Mouse (Mus musculus): ENCODE measurements around the gene AF067063. TPM values are rescaled to one million over a fixed set of nuclear protein-coding genes. Genes with fewer than 3 reads are reported as not detected.
"Not testable (repeated sequence)": the region's sequence is repeated elsewhere in the genome, so short reads cannot be mapped to it uniquely, and the experiment has no call there.

Gene AF067063
- not detected for total RNA-seq (2021)

DNA sequence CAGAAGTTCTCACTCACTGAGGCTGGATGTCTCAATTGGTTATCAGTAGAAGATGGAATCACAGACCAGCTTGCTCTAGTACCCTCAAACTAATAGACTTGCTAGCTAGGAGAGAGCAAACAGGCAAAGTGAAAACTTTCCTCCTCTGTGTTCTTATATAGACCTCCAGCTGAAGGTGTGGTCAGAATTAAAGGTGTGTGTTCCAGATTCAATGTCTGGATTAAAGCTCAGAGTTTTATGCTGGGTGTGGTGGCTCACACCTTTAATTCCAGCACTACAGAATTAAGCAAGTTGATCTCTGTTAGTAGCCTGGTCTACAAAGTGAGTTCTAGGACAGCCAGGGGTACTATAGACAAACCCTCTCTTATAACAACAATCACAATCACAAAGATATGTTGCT, at the start of gene AF067063:
TSS of gene AF067063 (minus strand) at position 101 of the 400 bp plus-strand sequence.
- DNase-seq, result not testable (repeated sequence)

GRCm38 (mm10) chr13:119864395-119864999, 34.5 kb upstream of the AF067063 start:
- intact Hi-C loops (cut with DNase I), result not testable (repeated sequence)

More for the DNA sequence above, at the start of gene AF067063:
- intact Hi-C loops (cut with DNase I), result not testable (repeated sequence)

GRCm38 (mm10) chr13:119862399-119862798, 32.4 kb upstream of the AF067063 start:
- DNase-seq; intact Hi-C loops (cut with DNase I): not testable (repeated sequence)

More at GRCm38 (mm10) chr13:119864395-119864999, 34.5 kb upstream of the AF067063 start:
- not testable (repeated sequence) for DNase-seq

DNA sequence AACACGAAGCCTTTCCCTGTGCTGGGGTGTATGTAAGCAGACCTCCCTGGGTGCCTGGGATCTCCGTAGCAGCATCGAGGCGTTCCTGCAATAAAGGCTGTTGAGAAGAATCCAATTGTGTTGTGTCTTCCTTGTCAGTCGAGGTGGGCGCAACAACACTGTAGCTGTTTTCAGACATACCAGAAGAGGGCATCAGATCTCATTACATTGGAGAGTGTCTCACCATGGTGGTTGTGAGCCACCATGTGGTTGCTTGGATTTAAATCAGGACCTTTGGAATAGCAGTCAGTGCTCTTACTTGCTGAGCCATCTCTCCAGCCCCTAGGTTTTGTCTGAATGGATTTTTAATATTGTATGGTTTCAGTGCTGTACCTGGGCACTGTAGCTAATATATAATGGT, 10.0 kb upstream of the AF067063 start:
- DNase-seq; intact Hi-C loops (cut with DNase I): not testable (repeated sequence)

GRCm38 (mm10) chr13:119837719-119838337, 7.8 kb upstream of the AF067063 start:
- intact Hi-C loops (cut with DNase I), result not testable (repeated sequence)
- DNase-seq, result peak; percentile 3 to 23

DNA sequence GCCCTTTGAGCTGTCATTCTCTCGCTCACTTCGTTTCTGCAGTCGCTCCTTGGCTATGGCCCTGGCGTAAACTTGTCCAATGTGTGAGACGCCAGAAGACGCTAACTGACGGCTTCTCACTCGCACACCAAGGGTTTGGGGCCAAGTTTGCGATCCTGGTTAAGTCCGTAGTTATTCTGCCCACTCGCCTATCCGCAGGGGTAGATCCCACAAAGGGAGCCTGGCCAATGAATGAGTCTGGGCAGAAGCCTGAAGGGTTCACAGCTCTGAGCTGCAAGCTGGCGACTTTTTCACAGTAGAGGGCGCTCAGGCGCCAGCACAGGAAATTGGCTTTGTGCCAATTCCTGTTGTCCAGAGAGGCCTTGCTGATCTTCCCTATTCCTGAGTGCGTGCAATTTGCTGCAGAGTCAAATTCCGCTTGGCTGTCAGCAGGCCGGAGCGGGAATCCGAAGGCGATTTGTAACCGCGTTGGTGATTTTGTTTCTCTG, 6.4 kb upstream of the AF067063 start:
- DNase-seq, result peak; percentile 9 to 34
- intact Hi-C loops (cut with DNase I), result not testable (repeated sequence)

DNA sequence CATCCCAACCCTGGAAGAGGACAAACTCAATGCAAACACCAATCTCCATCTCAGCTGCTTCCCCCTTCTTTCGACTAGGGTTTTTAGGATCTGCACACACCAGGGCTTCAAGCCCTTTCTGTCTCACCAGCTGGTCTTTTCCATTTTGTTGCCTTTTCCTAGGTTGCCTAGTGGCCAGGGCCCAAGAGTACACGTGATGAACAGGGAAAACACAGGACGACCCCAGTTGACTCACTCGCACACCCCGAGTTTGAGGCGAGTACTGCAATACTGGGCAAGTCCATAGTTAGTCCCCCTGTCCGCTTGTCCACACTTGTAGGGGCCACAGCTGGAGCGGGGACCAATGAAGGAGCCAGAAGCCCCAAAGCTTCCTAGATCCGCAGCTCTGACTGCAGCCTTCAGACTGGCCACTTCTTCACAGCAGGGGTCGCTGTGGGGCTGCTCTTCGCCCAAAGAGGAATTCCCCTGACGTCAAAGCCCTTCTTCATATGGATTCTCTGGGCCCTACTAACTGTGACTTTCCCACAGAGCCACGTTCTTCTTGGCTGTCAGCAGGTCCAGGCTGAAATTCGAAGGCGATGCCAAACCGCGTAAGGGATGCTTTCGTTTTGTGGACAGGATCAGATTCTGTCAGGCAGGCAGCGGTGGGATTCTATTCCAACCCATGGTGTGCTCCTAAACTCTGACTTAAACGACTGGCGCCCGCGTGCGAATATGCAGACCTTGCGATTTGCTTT, 5.5 kb upstream of the AF067063 start, which contains the start of gene D13Ertd608e:
TSS of gene D13Ertd608e (plus strand) at position 687 of the 737 bp plus-strand sequence.
- DNase-seq, result peak; percentile 22 to 41
- intact Hi-C loops (cut with DNase I), result not testable (repeated sequence)

DNA sequence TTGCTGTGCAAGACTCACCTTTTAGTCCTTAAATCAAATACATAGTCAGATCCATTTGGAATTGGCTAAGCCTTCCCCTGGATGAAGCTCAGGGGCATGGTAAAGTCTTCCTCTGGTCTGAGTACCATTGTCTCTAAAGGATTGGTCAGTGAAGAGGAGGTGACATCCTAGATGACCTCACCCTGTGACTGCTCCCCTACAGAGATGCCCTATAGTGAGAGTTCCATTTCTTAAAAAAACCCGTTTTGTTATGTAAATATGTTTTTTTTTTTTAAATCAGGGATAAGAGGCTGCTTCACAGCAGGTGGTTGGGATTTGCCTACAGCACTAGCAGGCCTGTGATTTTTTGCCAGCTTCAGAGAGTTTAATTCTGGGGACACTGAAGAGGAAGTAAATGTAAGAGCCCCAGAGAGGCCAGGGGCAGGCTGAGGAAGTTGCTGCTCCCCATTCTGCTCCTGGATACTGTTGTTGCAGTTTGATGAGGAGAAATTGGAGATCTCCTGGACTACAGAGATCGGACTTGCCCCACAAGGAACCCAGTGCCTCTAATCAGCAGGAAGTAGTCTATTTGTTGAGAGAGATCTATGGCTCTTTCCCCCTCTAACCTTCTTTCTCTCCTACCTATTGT, 12.3 kb downstream of the AF067063 start:
- intact Hi-C loops (cut with DNase I), result no loop called here
- DNase-seq, result no peak

GRCm38 (mm10) chr13:119816798-119817197, 13.2 kb downstream of the AF067063 start:
- no peak for DNase-seq
- intact Hi-C loops (cut with DNase I), result no loop called here

DNA sequence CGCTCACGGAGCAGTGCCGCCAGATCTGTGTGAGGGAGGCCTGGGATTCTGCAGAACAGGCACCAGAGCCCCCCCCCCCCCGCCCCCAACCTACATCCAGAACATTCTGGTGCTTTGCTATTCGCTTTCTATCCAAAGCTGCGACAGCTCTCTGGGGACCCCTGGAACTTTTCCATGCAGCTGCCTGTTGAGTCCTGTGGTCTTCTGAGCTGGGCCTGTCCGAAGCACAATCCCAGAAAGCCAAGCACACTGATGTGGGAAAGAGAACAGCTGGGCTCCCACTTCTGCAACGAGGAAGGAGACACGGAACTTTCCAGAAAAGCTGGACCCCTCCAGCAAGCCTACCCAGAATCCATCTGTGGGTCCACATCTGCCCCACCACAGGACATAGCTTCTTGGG, 20.0 kb downstream of the AF067063 start:
- DNase-seq, result peak in 1 of 2 experiments; percentile 5
- intact Hi-C loops (cut with DNase I), result no loop called here

- intact Hi-C loops (cut with DNase I), result no loop called here
- no peak for DNase-seq
Observed at GRCm38 (mm10) chr13:119808937-119809336, 21.1 kb downstream of the AF067063 start.

DNA sequence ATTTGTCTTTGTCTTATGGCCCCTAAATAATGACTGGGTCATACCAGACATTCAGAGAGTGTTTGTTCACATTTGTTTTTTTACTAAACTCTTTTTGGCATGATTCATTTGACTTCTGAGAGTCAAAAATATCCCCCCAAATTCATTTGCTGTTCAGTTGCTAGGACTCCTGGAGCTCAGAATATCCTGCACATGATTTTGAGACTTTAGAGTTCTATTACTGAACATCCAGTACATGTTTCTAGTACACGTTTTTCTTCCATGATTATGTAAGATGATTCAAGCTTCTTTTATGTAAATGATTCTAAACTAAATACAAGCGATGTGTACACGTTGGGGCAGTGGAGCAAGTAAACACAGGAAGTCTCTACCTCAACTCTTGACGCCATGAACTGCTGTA, 32.4 kb downstream of the AF067063 start:
- intact Hi-C loops (cut with DNase I), result no loop called here

DNA sequence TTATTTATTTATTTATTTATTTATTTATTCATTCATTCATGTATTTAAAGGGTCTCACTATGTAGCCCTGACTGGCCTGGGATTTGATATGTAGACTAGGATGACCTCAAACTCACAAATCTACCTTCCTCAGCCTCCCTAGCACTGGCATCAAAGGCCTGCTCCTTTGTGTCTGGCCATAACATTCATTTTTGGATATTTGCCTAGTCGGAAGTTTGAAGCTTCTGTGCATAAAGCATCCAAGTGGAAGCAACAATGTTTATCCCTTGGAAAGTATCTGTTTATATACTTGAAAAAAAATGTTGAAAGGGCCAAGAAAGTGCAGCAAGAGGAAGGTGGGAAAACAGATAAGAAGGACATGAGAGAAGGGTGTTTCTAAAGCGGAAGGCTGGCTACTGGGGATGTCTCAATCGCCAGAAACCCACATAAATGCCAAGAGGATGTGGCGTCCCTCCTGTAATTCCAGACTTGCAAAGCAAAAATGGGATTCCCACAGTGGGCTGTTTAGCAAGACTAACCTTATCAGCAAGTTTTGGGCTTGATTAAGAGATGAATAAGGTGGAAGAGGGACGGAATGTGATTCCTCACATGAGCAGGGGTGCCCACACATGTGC, 37.1 kb downstream of the AF067063 start:
- DNase-seq, result no peak
- intact Hi-C loops (cut with DNase I), result loop anchor here (5.0 kb wide), 1 partner anchor 36 kb away; the partner anchor contains the start of gene Nim1k

More for the DNA sequence above, 32.4 kb downstream of the AF067063 start:
- DNase-seq, result no peak

- intact Hi-C loops (cut with DNase I), result loop anchor here (2.0 to 5.0 kb wide), 2 partner anchors 34 to 101 kb away; partner anchors contain the start of genes Hmgcs1 and Nim1k
- DNase-seq, result peak in 1 of 2 experiments; percentile 7
Observed at GRCm38 (mm10) chr13:119791580-119792135, 38.4 kb downstream of the AF067063 start.

- intact Hi-C loops (cut with DNase I), result loop anchor here (1.0 to 5.0 kb wide), 3 partner anchors 34 to 100 kb away; partner anchors contain the start of genes Hmgcs1 and Nim1k
- peak; percentile 91 to 94 for DNase-seq
Observed at GRCm38 (mm10) chr13:119790761-119791579, 39.0 kb downstream of the AF067063 start, which contains the start of gene Zfp131. Zfp131 (minus strand) TSS chr13:119790889.

DNA sequence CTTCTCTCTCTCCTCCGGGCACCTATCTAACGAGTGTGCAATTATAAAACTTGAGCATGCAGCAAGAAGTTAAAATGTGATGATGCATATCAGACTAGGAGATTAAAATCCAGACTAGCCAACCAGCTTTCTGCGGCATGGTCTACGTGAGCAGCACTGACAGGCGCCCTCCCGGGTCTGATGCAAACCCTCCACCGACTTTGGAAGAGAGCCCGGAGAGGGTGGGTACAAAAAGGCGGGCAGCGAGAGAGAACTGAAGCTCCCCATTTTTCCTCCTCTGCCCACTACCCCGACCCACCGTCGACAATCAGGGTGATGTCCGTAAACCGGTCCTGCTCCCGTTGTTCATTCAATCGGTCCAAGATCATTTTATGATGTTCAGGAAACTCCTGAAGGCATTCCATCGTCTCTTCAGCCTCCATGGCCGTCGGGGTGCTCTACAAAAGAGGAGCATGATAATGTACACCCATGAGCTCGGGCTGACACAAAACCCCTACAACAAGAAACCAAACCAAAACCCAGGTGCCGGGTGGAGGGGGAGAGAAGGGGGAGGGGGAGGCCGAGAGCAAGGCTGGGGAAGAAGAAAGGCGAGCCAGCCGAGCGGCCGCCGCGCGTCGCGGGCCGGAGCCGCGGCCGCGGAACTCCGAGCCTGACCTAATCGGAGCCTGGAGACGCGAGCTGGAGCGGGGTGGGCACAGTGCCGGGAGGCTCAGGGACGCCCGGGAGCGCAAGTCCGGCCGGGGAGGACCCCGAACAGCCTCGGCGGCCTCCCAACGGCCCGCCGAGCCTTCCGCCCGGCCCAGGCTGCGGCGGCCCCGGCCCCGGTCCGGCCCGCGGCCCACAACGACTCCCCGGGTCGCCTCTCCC, 39.9 kb downstream of the AF067063 start:
- DNase-seq, result peak in 1 of 2 experiments; percentile 40
- intact Hi-C loops (cut with DNase I), result loop anchor here (1.0 to 5.0 kb wide), 3 partner anchors 33 to 99 kb away; partner anchors contain the start of genes Hmgcs1 and Nim1k

DNA sequence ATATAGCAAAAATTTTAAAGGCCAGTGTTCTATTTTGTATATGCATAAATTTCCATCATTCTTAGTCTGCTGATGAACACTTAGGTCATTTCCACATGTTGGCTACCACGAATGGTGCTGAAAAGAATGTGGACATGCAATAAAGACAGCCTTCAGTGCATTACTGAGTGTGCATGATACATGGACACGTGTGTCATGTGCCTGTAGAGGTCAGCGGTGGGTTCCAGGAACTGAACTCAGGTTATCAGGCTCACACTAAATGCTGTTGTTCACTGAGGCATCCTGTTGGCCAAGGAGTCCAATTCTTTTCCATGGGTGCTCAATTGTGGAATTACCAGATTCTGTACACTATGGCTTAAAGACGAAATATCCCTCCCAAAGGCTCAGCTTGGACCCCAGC, 46.4 kb downstream of the AF067063 start:
- DNase-seq, result no peak
- intact Hi-C loops (cut with DNase I), result no loop called here

All from heart, postnatal 36 days (tissue).